21 mouse cellular contexts compared by ENCODE assay signal in genomic region chr11:50483821-50484220, GRCm38 (mm10).
"Had no signal": no experiment of that assay in that cellular context is flagged by ENCODE, and none has a peak within 500 bp of the region (broad histone marks: within the 10 kb centered on the region; RNA-seq: fewer than 3 reads in every experiment).

No protein-coding gene starts in this region.

- H3K4me2 ChIP-seq: limb, embryonic 13.5 days; limb, embryonic 15.5 days; liver, embryonic 12.5 days; lung, embryonic 15.5 days; neural tube, embryonic 13.5 days; neural tube, embryonic 15.5 days; stomach, embryonic 15.5 days had no signal

- H3K4me1 ChIP-seq: liver, embryonic 12.5 days; lung, embryonic 15.5 days; midbrain, embryonic 10.5 days; stomach, embryonic 15.5 days had no signal

- H3K27ac ChIP-seq: limb, embryonic 13.5 days; limb, embryonic 15.5 days; liver, embryonic 12.5 days; liver, embryonic 14.5 days; lung, embryonic 15.5 days; midbrain, embryonic 10.5 days; neural tube, embryonic 15.5 days; stomach, embryonic 15.5 days; stomach, postnatal 0 days had no signal

- H3K9ac ChIP-seq: limb, embryonic 13.5 days; limb, embryonic 15.5 days; liver, embryonic 12.5 days; liver, embryonic 14.5 days; lung, embryonic 15.5 days; neural tube, embryonic 13.5 days; neural tube, embryonic 15.5 days; stomach, embryonic 15.5 days had no signal

- H3K9me3 ChIP-seq: limb, embryonic 13.5 days; limb, embryonic 15.5 days; liver, embryonic 12.5 days; lung, embryonic 15.5 days; midbrain, embryonic 10.5 days; neural tube, embryonic 13.5 days; neural tube, embryonic 15.5 days; stomach, embryonic 15.5 days had no signal

- H3K36me3 ChIP-seq: limb, embryonic 13.5 days; limb, embryonic 15.5 days; liver, embryonic 12.5 days; lung, embryonic 15.5 days; midbrain, embryonic 10.5 days; neural tube, embryonic 13.5 days; neural tube, embryonic 15.5 days; stomach, embryonic 15.5 days had no signal

- DNase-seq: lung, adult 2 months; lung, postnatal 36 days; midbrain, embryonic 14.5 days; retina, postnatal 1 day; right cerebral cortex, adult 18-20 months; thymus, adult 18-20 months; thymus, postnatal 14 days; thymus, postnatal 36 days had no signal

- ATAC-seq: liver, embryonic 12.5 days; lung, postnatal 0 days; midbrain, embryonic 16.5 days had no signal

- H3K4me3 ChIP-seq: limb, embryonic 13.5 days; limb, embryonic 15.5 days; liver, embryonic 12.5 days; lung, embryonic 15.5 days; midbrain, embryonic 10.5 days; myocyte; neural tube, embryonic 13.5 days; neural tube, embryonic 15.5 days; stomach, embryonic 15.5 days had no signal

- H3K27me3 ChIP-seq: limb, embryonic 13.5 days; limb, embryonic 15.5 days; liver, embryonic 12.5 days; lung, embryonic 15.5 days; neural tube, embryonic 13.5 days; neural tube, embryonic 15.5 days; stomach, embryonic 15.5 days had no signal
